Mouse (Mus musculus) kidney, postnatal 0 days (tissue): ENCODE data around the gene Mrpl48. TPM values are rescaled to one million over a fixed set of nuclear protein-coding genes. Genes with fewer than 3 reads are reported as not detected.

Experiments
- ATAC-seq: fragments of 200-750 bp; cut with Nextera tagmentation; replicated peaks from 2 replicates; pipeline ENCODE4 v1.8.0; 2017; ENCODE audit warnings: low read depth, moderate number of reproducible peaks, moderate TSS enrichment, moderate library complexity; ENCODE audit not compliant: low FRiP score
- DNase-seq: peaks from one replicate; pipeline ENCODE4 v3.0.0-alpha.2; 2016; ENCODE audit warnings: low spot score
- H3K27ac ChIP-seq: fragments of 300-500 bp; sonication (generic); 2 replicates; pipeline ENCODE4 v1.5.1; 2014; ENCODE audit warnings: mild to moderate bottlenecking
- H3K27me3 ChIP-seq: fragments of 300-500 bp; sonication (generic); 2 replicates; pipeline ENCODE4 v1.6.1; 2014; ENCODE audit warnings: low read length, mixed read lengths; ENCODE audit not compliant: insufficient read depth
- H3K36me3 ChIP-seq: fragments of 300-500 bp; sonication (generic); 2 replicates; pipeline ENCODE4 v1.6.1; 2014; ENCODE audit warnings: low read length, mixed read lengths; ENCODE audit not compliant: insufficient read depth
- H3K4me1 ChIP-seq: fragments of 300-500 bp; sonication (generic); replicated peaks from 2 replicates; pipeline ENCODE4 v1.6.1; 2014; ENCODE audit warnings: antibody characterized with exemption, low read length, mixed read lengths; ENCODE audit not compliant: insufficient read depth
- H3K4me2 ChIP-seq: fragments of 300-500 bp; sonication (generic); 2 replicates; pipeline ENCODE4 v1.6.1; 2014; ENCODE audit warnings: mild to moderate bottlenecking, low read length, moderate library complexity, mixed read lengths
- H3K4me3 ChIP-seq: fragments of 300-500 bp; sonication (generic); replicated peaks from 2 replicates; pipeline ENCODE4 v1.5.1; 2014; ENCODE audit warnings: low read depth, low read length
- H3K9ac ChIP-seq: fragments of 300-500 bp; sonication (generic); 2 replicates; pipeline ENCODE4 v1.6.1; 2014; ENCODE audit warnings: low read depth, low read length
- H3K9me3 ChIP-seq: fragments of 300-500 bp; sonication (generic); replicated peaks from 2 replicates; pipeline ENCODE4 v1.6.1; 2016; ENCODE audit warnings: low read length, inconsistent platforms, mixed read lengths
- CTCF ChIP-seq: IDR thresholded peaks from 2 replicates; pipeline ENCODE4 v1.5.1; 2016; ENCODE audit warnings: antibody characterized with exemption, low read depth, mild to moderate bottlenecking, moderate library complexity
- WGBS: fragments of 180-500 bp; shearing (Covaris S2); extraction: QIAGEN DNeasy Blood & Tissue Kit; methylation state at CpG from one replicate; pipeline ENCODE4 v1.1.7; 2014; 5-methylcytosine and 5-hydroxymethylcytosine counted together
- polyA plus RNA-seq: library from polyadenylated mRNA; unstranded; fragments of >200 nt; fragmentation: Nextera tagmentation; extraction: Ambion mirVana; gene quantifications from 2 replicates; pipeline ENCODE4 v1.2.1, GENCODE M21; 2015

Mrpl48 gene
- polyA plus RNA-seq, 1 experiment from 2014 or later, result 107 TPM

DNA sequence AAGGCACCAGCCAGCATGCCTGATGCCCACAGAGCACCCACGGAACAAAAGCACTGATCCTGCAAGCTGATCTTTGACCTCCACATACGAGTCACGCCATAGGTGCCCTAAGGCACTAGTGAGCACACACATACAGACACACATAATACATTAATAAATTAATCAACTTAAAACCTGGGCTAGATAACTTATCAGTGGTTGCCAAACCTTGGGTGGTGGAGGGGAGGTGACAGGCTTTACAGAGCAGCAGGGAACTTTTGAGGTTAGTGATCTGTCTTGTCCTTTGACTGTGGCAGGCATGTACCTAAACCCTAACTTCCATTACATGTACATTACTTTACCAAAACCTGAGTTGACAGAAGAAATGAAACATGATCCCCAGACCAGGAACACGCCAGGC lies 48.8 kb downstream of the Mrpl48 start:
- H3K4me1 ChIP-seq, result no peaks in the 10 kb centered on the region
- no peaks in the 10 kb centered on the region for H3K27me3 ChIP-seq
- H3K27ac ChIP-seq, result no peak overlapping the region
- peaks cover 12% of the 10 kb centered on the region; the same call in 1 of the 2 replicates for H3K36me3 ChIP-seq
- no peak for TF ChIP-seq CTCF
- H3K9ac ChIP-seq, result no peak overlapping the region
- no peak overlapping the region for H3K4me2 ChIP-seq
- 79% methylated on average over 4 of the region's 4 CpGs for WGBS
- no peaks in the 10 kb centered on the region for H3K9me3 ChIP-seq
- DNase-seq (no peak), ATAC-seq (no peak)
- no peak overlapping the region for H3K4me3 ChIP-seq

DNA sequence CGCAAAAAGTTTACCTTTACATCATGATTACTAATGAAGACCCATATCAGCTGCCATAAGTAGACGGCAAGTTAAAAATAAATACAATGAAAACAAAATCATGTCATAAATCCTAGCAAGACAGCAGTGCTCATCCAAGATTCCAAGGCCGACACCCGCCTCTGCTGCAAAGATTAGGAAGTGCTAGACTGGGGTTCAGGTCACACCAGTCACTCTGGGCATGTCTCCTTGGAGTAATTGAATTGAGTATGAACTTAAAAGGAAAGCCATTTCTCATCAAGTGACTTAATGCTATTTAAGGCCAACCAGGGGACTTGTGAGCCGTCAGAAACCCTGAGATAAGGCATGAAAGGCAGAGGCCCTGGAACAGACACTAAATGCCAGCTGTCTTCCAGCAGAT lies 50.9 kb downstream of the Mrpl48 start:
- Histone ChIP-seq H3K9ac (no peak overlapping the region), H3K36me3 (peaks cover 12% of the 10 kb centered on the region; the same call in 1 of the 2 replicates), H3K4me1 (no peaks in the 10 kb centered on the region), H3K4me2 (no peak overlapping the region), H3K9me3 (no peaks in the 10 kb centered on the region), H3K4me3 (no peak overlapping the region), H3K27ac (no peak overlapping the region), H3K27me3 (no peaks in the 10 kb centered on the region)
- ATAC-seq (no peak), DNase-seq (no peak)
- no peak for TF ChIP-seq CTCF
- 66% methylated on average over 5 of the region's 5 CpGs for WGBS

DNA sequence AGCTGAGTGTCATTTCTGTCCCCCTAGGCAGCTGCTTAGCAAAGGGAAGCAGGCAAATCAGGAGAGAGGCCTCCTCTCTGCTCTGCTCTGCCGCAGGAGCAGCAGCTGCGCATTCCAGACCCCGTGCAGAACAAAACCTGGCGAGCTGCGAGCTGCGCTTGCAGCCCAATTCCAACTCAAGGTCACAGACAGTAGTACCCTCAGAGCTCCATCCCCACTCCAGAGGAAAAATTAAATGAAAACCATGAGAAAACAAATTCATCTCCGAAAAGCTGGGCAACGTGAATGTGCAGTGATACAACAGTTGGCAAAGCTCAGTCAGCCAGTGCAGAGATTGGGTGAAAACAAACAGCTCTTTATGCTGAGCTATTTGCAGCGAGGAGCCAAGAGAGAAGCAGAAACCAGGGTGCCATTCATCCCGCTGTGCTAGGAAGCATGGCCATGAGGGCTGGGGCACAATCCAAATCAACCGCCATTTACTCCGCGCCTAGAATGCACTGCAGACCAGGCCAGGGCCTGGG lies 52.6 kb downstream of the Mrpl48 start:
- ATAC-seq, result no peak
- Histone ChIP-seq H3K36me3 (peaks cover 5% of the 10 kb centered on the region; the same call in 1 of the 2 replicates), H3K4me2 (no peak overlapping the region), H3K9me3 (no peaks in the 10 kb centered on the region), H3K9ac (no peak overlapping the region), H3K27ac (no peak overlapping the region), H3K27me3 (no peaks in the 10 kb centered on the region), H3K4me1 (no peaks in the 10 kb centered on the region), H3K4me3 (no peak overlapping the region)
- no peak for TF ChIP-seq CTCF
- DNase-seq, result no peak
- 55% methylated on average over 13 of the region's 13 CpGs for WGBS

- DNase-seq, result no peak
- Histone ChIP-seq H3K36me3 (peaks cover 5% of the 10 kb centered on the region; the same call in 1 of the 2 replicates), H3K27ac (no peak overlapping the region), H3K9ac (no peak overlapping the region), H3K4me2 (no peak overlapping the region), H3K4me3 (no peak overlapping the region), H3K9me3 (no peaks in the 10 kb centered on the region), H3K4me1 (no peaks in the 10 kb centered on the region), H3K27me3 (no peaks in the 10 kb centered on the region)
- no peak for TF ChIP-seq CTCF
- WGBS, result 72% methylated on average over 5 of the region's 5 CpGs
- ATAC-seq, result no peak
Observed at GRCm38 (mm10) chr7:100554939-100555338, 53.2 kb downstream of the Mrpl48 start.

- H3K4me3 ChIP-seq, result no peak overlapping the region
- H3K9me3 ChIP-seq, result no peaks in the 10 kb centered on the region
- no peak overlapping the region for H3K4me2 ChIP-seq
- WGBS, result 52% methylated on average over 5 of the region's 5 CpGs
- H3K4me1 ChIP-seq, result no peaks in the 10 kb centered on the region
- no peak overlapping the region for H3K9ac ChIP-seq
- TF ChIP-seq CTCF, result peak; percentile 60
- no peaks in the 10 kb centered on the region for H3K27me3 ChIP-seq
- H3K27ac ChIP-seq, result no peak overlapping the region
- ATAC-seq (no peak), DNase-seq (peak; percentile 42)
- H3K36me3 ChIP-seq, result peaks cover 21% of the 10 kb centered on the region
Observed at GRCm38 (mm10) chr7:100550338-100551007, 57.6 kb downstream of the Mrpl48 start.

DNA sequence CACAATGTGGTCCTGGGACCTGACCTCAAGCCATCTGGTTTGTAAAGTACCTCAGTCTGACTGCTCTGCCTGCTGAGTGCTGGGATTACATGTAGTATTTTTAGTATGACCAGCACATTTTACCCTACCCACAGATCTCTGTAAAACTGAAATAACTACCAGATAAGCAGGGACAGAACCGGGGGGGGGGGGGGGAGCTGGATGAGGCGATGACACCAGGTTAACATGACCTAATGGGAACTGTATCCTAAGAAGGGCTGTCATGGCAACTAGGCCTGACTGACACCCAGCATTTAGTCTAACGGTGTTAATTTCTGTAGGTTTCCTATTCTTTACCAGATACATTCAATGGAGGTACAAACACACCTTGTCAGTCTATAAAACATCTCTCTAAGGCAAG lies 58.3 kb downstream of the Mrpl48 start:
- no peak for TF ChIP-seq CTCF
- ATAC-seq (no peak), DNase-seq (no peak)
- Histone ChIP-seq H3K9ac (no peak overlapping the region), H3K36me3 (peaks cover 21% of the 10 kb centered on the region), H3K4me3 (no peak overlapping the region), H3K27ac (no peak overlapping the region), H3K4me1 (no peaks in the 10 kb centered on the region), H3K4me2 (no peak overlapping the region), H3K9me3 (no peaks in the 10 kb centered on the region), H3K27me3 (no peaks in the 10 kb centered on the region)
- 94% methylated on average over 3 of the region's 3 CpGs for WGBS
